Mouse (Mus musculus) E14TG2a.4 (cell line): ENCODE measurements around the gene Zfp60.
A peak's percentile ranks its signal among the peaks of the same experiment; 100 is the strongest.

Experiments
- H3K27me3 ChIP-seq: 2 replicates; pipeline ENCODE4 v1.6.1; 2014; ENCODE audit warnings: low read length, control low read depth; ENCODE audit not compliant: insufficient read depth
- H3K36me3 ChIP-seq: 2 replicates; pipeline ENCODE4 v1.6.1; 2014; ENCODE audit warnings: low read length, control low read depth; ENCODE audit not compliant: insufficient read depth
- H3K4me1 ChIP-seq: replicated peaks from 2 replicates; pipeline ENCODE4 v1.6.1; 2014; ENCODE audit warnings: low read depth, low read length, control low read depth
- H3K4me3 ChIP-seq: replicated peaks from 2 replicates; pipeline ENCODE4 v1.5.1; 2014; ENCODE audit warnings: mild to moderate bottlenecking, low read length
- H3K9me3 ChIP-seq: 2 replicates; pipeline ENCODE4 v1.6.1; 2014; ENCODE audit warnings: low read length, control low read depth
- CTCF ChIP-seq: conservative IDR thresholded peaks from 2 replicates; pipeline ENCODE4 v1.5.1; 2014; ENCODE audit warnings: low read length
- NANOG ChIP-seq: IDR thresholded peaks from 2 replicates; pipeline ENCODE4 v1.6.1; 2014; ENCODE audit warnings: borderline replicate concordance, low read length, mixed read lengths
- POU5F1 ChIP-seq: IDR thresholded peaks from 2 replicates; pipeline ENCODE4 v1.6.1; 2014; ENCODE audit warnings: low read length, borderline replicate concordance

Gene Zfp60

DNA sequence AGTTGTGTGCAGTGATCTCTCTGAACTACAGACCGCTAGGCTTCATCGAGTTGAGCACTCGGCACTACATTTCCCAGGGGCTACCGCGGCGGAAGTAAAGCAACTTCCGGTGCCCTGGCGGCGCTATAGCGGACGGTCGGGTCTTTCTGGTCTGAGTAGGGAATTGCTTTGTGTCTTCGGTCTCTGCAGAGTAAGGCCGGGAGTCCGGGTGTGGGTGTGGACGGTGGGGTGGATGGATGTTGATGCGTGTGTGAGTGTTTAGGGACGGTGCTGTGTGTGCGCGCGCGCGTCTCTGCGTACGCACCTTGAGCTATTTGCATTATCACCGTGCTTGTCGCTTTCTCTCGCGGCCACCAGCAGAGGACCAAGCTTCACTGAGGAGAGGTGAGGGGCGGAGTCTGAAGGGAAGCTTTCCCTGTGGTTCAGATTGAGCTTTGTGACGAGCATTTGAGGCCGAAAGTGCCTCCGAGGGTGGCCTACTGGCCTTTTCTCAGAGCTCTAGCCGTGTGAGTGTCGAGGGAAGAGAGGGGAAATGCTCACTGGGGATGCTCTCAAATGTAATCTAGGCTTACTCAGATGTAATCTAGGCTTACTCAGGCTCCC is at the start of gene Zfp60:
Zfp60 (plus strand) TSS at position 109 of the 603 bp plus-strand sequence.
- Histone ChIP-seq H3K4me1 (peaks cover 50% of the 10 kb centered on the region), H3K36me3 (no peaks in the 10 kb centered on the region), H3K27me3 (no peaks in the 10 kb centered on the region), H3K9me3 (peaks cover 15% of the 10 kb centered on the region), H3K4me3 (peak within 1 kb of the TSS; percentile 82)
- no peak for TF ChIP-seq NANOG
- 0 out of 2 replicates have a peak, but pooled peaks have one; percentile 4 for TF ChIP-seq CTCF
- TF ChIP-seq POU5F1, result no peak

DNA sequence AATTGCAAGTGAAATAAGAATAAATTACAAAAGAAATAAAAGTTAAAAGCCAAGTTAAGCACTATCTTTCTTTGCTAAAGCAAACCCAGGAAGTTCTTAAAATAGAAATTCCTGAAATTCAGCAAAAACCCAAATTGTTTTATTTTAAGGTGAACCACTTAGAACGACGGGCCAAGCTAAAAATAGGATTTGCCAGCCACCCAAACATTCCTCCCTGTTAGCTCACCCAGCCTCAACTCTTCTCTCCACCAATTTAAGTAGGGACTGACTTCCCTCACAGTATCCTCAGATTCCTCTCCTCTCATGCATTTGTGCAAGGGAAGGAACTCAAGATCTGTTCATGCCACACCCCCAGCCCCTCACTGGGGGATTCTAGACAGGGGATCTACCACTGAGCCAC is 48.0 kb upstream of the Zfp60 start:
- Histone ChIP-seq H3K27me3 (peaks cover 8% of the 10 kb centered on the region; the same call in 1 of the 2 replicates), H3K4me3 (no peak overlapping the region), H3K36me3 (peaks cover 7% of the 10 kb centered on the region; the same call in 1 of the 2 replicates), H3K4me1 (peaks cover 16% of the 10 kb centered on the region), H3K9me3 (no peaks in the 10 kb centered on the region)
- TF ChIP-seq CTCF (no peak), NANOG (no peak), POU5F1 (no peak)

DNA sequence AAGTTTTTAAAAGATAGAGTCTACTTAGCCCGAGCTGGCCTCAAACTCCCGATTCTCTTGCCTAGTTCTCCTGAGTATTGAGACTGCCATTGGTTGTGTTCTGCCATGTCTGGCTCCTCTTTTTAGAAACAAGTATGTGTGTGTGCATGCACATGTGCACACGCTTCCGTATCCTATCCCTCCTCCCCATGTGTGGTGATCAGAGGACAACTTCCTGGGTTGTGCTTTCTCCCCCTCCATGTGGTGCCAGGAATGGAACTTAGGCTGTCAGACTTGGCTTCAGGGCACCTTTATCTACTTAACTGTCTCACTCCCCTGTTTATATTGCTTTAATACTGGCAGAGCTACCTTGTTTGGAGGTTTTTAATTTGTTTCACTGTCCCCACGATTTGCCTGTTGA is 46.0 kb upstream of the Zfp60 start:
- Histone ChIP-seq H3K4me1 (peaks cover 29% of the 10 kb centered on the region), H3K4me3 (no peak overlapping the region), H3K36me3 (no peaks in the 10 kb centered on the region), H3K9me3 (no peaks in the 10 kb centered on the region), H3K27me3 (peaks cover 8% of the 10 kb centered on the region; the same call in 1 of the 2 replicates)
- TF ChIP-seq NANOG (no peak), POU5F1 (no peak), CTCF (no peak)

DNA sequence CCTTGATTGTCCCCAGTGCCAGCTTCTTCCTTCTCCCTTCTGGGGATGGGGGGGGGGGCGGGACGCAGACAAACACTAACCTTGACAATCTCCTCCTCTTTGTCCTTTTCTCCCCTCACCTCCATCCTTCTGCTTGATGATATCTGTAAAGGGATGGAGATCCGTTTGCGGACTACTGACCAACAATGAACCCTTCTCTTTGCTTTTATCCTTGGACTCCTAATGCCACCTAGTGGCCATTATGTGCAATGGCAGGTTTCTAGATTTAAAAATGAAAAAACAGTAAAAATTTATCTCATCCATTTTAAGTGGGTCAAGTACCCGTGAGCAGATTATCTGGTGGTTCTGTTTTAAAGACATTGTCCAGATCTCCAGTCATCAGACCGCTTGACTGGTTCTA is 45.5 kb upstream of the Zfp60 start:
- H3K27me3 ChIP-seq, result peaks cover 8% of the 10 kb centered on the region; the same call in 1 of the 2 replicates
- no peak overlapping the region for H3K4me3 ChIP-seq
- H3K4me1 ChIP-seq, result peaks cover 34% of the 10 kb centered on the region
- H3K36me3 ChIP-seq, result no peaks in the 10 kb centered on the region
- H3K9me3 ChIP-seq, result no peaks in the 10 kb centered on the region
- no peak for TF ChIP-seq POU5F1
- peak; percentile 26 for TF ChIP-seq CTCF
- no peak for TF ChIP-seq NANOG

DNA sequence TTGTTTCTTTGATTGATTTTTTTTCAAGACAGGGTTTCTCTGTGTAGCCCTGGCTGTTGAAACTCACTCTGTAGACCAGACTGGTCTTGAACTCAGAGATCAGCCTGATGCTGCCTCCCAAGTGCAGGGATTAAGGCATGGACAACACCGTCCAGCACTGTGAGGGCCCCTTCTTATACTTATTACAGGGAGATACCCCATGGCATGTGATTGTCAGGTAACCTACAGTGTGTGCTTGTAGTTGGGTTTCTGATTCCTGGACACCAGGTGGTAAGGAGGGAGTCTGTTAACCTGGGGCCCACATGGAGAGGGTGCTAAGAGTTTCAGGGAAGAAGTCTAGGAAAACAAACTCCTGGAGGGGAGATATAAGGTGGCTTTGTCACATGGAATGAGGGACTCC is 44.1 kb upstream of the Zfp60 start:
- TF ChIP-seq NANOG (no peak), CTCF (no peak), POU5F1 (no peak)
- H3K4me3 ChIP-seq, result no peak overlapping the region

DNA sequence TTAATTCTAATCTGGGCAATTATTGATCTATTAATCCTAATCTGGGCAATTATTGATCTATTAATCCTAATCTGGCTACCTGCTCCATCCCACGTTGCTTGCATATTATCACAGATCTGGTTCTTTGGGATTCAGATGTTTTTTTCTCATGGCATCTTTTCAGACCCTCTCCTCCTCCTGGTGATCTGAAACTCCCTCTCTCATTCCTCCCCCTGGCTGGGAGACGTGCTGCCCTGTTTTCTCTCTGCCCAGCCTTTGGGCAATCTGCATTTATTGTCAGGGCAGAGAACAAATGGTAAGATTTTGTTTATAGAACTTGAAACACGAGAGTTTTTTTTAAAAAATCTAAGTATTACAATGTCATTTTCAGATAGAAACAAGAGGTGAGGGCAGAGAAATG is 43.4 kb upstream of the Zfp60 start:
- Histone ChIP-seq H3K9me3 (no peaks in the 10 kb centered on the region), H3K36me3 (no peaks in the 10 kb centered on the region), H3K4me1 (peaks cover 41% of the 10 kb centered on the region), H3K27me3 (peaks cover 8% of the 10 kb centered on the region; the same call in 1 of the 2 replicates), H3K4me3 (peak overlapping the region; percentile 79)
- TF ChIP-seq CTCF (no peak), NANOG (no peak), POU5F1 (no peak)

More for the DNA sequence above, 44.1 kb upstream of the Zfp60 start:
- Histone ChIP-seq H3K27me3 (peaks cover 8% of the 10 kb centered on the region; the same call in 1 of the 2 replicates), H3K9me3 (no peaks in the 10 kb centered on the region), H3K4me1 (peaks cover 38% of the 10 kb centered on the region), H3K36me3 (no peaks in the 10 kb centered on the region)

DNA sequence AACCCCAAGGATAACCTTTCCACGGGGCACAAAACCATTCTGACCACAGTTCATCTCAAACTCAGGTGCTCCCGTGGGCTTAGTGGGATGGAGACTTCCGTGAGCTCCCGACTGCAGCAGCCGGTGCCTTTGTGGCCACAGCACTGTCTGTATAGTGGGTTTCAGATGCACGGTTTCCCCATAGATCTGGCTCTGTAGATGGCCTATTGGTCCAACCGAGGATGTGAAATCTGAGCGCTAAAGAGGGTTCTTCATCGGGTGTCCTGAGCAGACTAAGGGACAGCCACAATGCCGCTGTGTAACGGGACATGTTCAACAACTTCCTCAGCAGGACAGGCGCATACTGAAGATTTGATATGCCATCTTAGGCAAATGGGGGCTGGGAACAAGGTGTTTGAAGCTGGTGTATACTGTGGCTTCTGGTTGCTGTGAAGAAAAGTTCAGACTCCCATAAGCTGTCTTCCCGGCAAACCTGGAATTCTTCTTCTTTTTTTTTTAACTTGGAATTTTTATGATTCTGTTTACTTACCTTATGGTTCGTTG is 42.9 kb upstream of the Zfp60 start:
- H3K9me3 ChIP-seq, result no peaks in the 10 kb centered on the region
- peaks cover 44% of the 10 kb centered on the region for H3K4me1 ChIP-seq
- no peaks in the 10 kb centered on the region for H3K36me3 ChIP-seq
- peak overlapping the region; percentile 79 for H3K4me3 ChIP-seq
- TF ChIP-seq POU5F1, result no peak
- no peak for TF ChIP-seq CTCF
- no peak for TF ChIP-seq NANOG
- H3K27me3 ChIP-seq, result peaks cover 8% of the 10 kb centered on the region; the same call in 1 of the 2 replicates

DNA sequence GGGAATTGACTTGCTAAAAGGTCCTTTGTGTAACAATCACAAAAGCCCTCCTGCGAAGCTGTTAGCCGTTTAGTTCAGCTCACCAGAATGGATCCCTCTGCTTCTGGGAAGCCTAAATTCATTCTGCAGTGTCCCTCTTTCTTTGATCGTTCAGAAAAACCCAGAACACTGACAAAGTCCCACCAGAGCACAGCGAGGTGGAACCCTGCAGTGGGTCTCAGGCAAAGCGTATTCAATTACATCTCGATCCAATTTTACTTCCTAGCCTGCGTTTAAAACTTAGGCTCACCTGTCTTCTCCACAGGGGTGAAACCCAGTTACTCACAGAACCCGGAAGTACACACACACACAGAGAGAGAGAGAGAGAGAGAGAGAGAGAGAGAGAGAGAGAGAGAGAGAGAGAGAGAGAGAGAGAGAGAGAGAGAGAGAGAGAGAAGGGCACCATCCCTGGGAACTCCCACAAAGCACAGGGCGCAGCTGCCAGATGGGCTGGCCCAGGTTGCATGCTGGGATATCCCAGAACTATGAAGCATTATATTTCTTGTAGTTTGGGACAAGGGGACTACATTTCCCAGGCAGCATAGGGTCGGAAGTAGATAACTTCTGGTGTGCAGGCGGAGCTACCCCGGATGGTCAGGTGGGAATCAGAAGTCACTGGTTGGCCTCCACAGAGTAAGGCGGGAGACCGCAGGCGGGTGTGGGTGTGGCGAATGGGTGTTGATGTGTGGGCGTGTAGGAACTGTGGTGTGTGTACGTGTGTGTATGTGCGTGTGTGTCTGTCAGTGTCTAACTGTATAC is 42.2 kb upstream of the Zfp60 start, which contains the start of gene Zfp607b:
Zfp607b (plus strand) TSS at position 526 of the 798 bp plus-strand sequence.
- peaks cover 8% of the 10 kb centered on the region; the same call in 1 of the 2 replicates for H3K27me3 ChIP-seq
- H3K4me1 ChIP-seq, result peaks cover 44% of the 10 kb centered on the region
- no peaks in the 10 kb centered on the region for H3K9me3 ChIP-seq
- H3K4me3 ChIP-seq, result peak within 1 kb of the TSS; percentile 79
- TF ChIP-seq NANOG (no peak), POU5F1 (no peak), CTCF (no peak)
- no peaks in the 10 kb centered on the region for H3K36me3 ChIP-seq
